Mouse (Mus musculus) liver, adult 2 months (tissue): ENCODE results near the gene Hsp90ab1. TPM values are rescaled to one million over a fixed set of nuclear protein-coding genes. Genes with fewer than 3 reads are reported as not detected.

Experiments
- DNase-seq: peaks from one replicate; pipeline ENCODE4 v3.0.0-alpha.2; 2011; ENCODE audit warnings: low read depth, low spot score; ENCODE audit errors: extremely low read depth
- H3K27ac ChIP-seq: fragments of 200-500 bp; replicated peaks from 2 replicates; pipeline ENCODE4 v1.5.1; 2012; ENCODE audit warnings: low read depth, mild to moderate bottlenecking, control low read depth, inconsistent platforms, low read length; ENCODE audit not compliant: insufficient read depth
- H3K27me3 ChIP-seq: fragments of 200-500 bp; 2 replicates; pipeline ENCODE4 v1.6.1; 2012; ENCODE audit warnings: mild to moderate bottlenecking, moderate library complexity, low read length, inconsistent platforms; ENCODE audit not compliant: control insufficient read depth, insufficient read depth
- H3K36me3 ChIP-seq: fragments of 200-500 bp; 2 replicates; pipeline ENCODE4 v1.6.1; 2012; ENCODE audit warnings: low read length, inconsistent platforms; ENCODE audit not compliant: control insufficient read depth, insufficient read depth
- H3K4me1 ChIP-seq: fragments of 200-500 bp; 2 replicates; pipeline ENCODE4 v1.6.1; 2011; ENCODE audit warnings: low read length; ENCODE audit not compliant: control insufficient read depth, insufficient read depth
- H3K4me3 ChIP-seq: fragments of 200-500 bp; 2 replicates; pipeline ENCODE4 v1.5.1; 2011; ENCODE audit warnings: low read depth, mild to moderate bottlenecking, control low read depth, low read length, moderate library complexity; ENCODE audit not compliant: insufficient read depth
- H3K79me2 ChIP-seq: fragments of 200-500 bp; 2 replicates; pipeline ENCODE4 v1.6.1; 2012; ENCODE audit warnings: inconsistent platforms, mild to moderate bottlenecking, low read length, moderate library complexity; ENCODE audit not compliant: control insufficient read depth, insufficient read depth
- H3K9ac ChIP-seq: fragments of 200-500 bp; 2 replicates; pipeline ENCODE4 v1.6.1; 2012; ENCODE audit warnings: low read depth, mild to moderate bottlenecking, control low read depth, inconsistent platforms, low read length
- CTCF ChIP-seq: fragments of 200-500 bp; IDR thresholded peaks from 2 replicates; pipeline ENCODE4 v1.5.1; 2011; ENCODE audit warnings: low read depth, low read length, control low read depth
- POLR2A ChIP-seq: fragments of 200-500 bp; IDR thresholded peaks from 2 replicates; pipeline ENCODE4 v1.6.1; 2011; ENCODE audit warnings: low read length, control low read depth; ENCODE audit not compliant: insufficient read depth; ENCODE audit errors: extremely low read depth
- WGBS: fragments of 180-500 bp; shearing (Covaris S2); methylation state at CpG from one replicate; pipeline ENCODE4 v1.1.7; 2018; 5-methylcytosine and 5-hydroxymethylcytosine counted together
- polyA plus RNA-seq: library from polyadenylated mRNA; depleted of rRNA; stranded (reverse); fragments of >200 nt; gene quantifications from 2 replicates; pipeline ENCODE4 v1.2.3, GENCODE M21; 2012; rRNA removed
- total RNA-seq: library from RNA; depleted of rRNA; stranded (reverse); fragments of >200 nt; gene quantifications from 2 replicates; pipeline ENCODE4 v1.2.3, GENCODE M21; 2014; rRNA removed

Hsp90ab1 gene
- total RNA-seq (248 and 362 TPM in 2 replicates), polyA plus RNA-seq (226 and 272 TPM in 2 replicates)

GRCm38 (mm10) chr17:45573087-45573779 lies at the start of gene Hsp90ab1:
Hsp90ab1 (minus strand) TSS chr17:45573271.
- under 1% methylated on average over 41 of the region's 41 CpGs for WGBS
- peaks cover 35% of the 10 kb centered on the region for H3K36me3 ChIP-seq
- peaks cover 27% of the 10 kb centered on the region for H3K4me1 ChIP-seq
- H3K27me3 ChIP-seq = no peaks in the 10 kb centered on the region
- DNase-seq = peak; percentile 84
- peak within 1 kb of the TSS; percentile 95 for H3K9ac ChIP-seq
- peak within 1 kb of the TSS; percentile 72 for H3K4me3 ChIP-seq
- peak within 1 kb of the TSS; percentile 99 for H3K27ac ChIP-seq
- TF ChIP-seq POLR2A (peak; percentile 99), CTCF (no peak)
- peaks cover 8% of the 10 kb centered on the region for H3K79me2 ChIP-seq

DNA sequence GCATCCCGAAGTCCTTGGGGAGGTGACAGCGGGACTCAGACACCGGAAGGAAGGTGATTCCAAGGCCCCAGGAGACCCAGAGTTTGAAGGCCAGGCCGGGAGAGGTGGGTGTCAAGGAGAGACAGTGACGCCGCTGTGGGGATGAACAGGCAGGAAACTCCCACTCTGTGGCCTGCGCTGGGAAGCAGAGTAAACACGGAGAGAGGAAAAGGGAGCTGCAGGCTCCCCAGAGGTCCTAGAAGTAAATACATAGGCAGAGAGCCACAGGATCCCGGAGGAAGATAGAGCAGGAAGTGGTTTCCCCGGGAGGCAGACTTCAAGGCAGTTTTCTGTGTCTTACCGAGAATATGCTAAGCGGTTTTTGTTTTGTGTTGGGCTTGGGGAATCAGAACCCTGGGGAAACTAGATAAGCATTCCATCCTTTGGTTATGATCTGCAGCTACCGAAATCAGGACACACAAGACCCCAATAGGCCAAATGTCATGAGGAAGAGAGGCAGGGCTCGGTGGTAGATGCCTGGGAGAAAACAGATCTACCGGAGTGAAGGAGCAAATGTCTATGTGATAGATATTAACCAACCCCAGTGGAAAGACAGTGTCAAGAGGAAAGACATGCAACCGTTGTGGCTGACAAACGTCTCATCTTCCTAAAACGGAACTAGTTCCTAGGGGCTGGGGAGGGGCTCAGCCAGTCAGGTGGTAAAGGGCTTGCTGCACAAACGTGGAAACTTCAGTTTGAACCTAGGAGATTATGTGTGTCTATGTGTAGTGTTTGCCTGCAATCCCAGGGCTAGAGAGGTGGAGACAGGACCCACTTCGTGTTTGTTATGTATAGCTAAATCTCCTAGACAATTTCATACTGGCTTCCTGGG lies 46.5 kb upstream of the Hsp90ab1 start:
- WGBS = 52% methylated on average over 20 of the region's 20 CpGs
- no peaks in the 10 kb centered on the region for H3K79me2 ChIP-seq

GRCm38 (mm10) chr17:45618941-45619385 lies 45.9 kb upstream of the Hsp90ab1 start:
- WGBS = 42% methylated on average over 8 of the region's 8 CpGs
- H3K27me3 ChIP-seq = no peaks in the 10 kb centered on the region
- no peaks in the 10 kb centered on the region; the same call in 1 of the 2 replicates for H3K4me1 ChIP-seq
- H3K27ac ChIP-seq = peak overlapping the region; percentile 69
- peak; percentile 31 for DNase-seq
- TF ChIP-seq CTCF = no peak
- no peak for TF ChIP-seq POLR2A
- H3K79me2 ChIP-seq = no peaks in the 10 kb centered on the region
- H3K9ac ChIP-seq = peak overlapping the region; percentile 18
- H3K4me3 ChIP-seq = peak overlapping the region; percentile 47
- no peaks in the 10 kb centered on the region for H3K36me3 ChIP-seq

More for the DNA sequence above, 46.5 kb upstream of the Hsp90ab1 start:
- Histone ChIP-seq H3K27me3 (no peaks in the 10 kb centered on the region), H3K9ac (peak overlapping the region; percentile 60), H3K4me3 (peak overlapping the region; percentile 47), H3K4me1 (no peaks in the 10 kb centered on the region; the same call in 1 of the 2 replicates), H3K27ac (peak overlapping the region; percentile 69), H3K36me3 (no peaks in the 10 kb centered on the region)
- TF ChIP-seq POLR2A (no peak), CTCF (no peak)
- no peak for DNase-seq

- Histone ChIP-seq H3K79me2 (no peaks in the 10 kb centered on the region), H3K27ac (no peak overlapping the region), H3K4me1 (no peaks in the 10 kb centered on the region; the same call in 1 of the 2 replicates), H3K9ac (no peak overlapping the region), H3K27me3 (no peaks in the 10 kb centered on the region), H3K4me3 (no peak overlapping the region), H3K36me3 (no peaks in the 10 kb centered on the region)
- 80% methylated on average over 6 of the region's 6 CpGs for WGBS
- no peak for DNase-seq
- TF ChIP-seq POLR2A (no peak), CTCF (no peak)
Measured at GRCm38 (mm10) chr17:45617655-45618054, 44.6 kb upstream of the Hsp90ab1 start.

DNA sequence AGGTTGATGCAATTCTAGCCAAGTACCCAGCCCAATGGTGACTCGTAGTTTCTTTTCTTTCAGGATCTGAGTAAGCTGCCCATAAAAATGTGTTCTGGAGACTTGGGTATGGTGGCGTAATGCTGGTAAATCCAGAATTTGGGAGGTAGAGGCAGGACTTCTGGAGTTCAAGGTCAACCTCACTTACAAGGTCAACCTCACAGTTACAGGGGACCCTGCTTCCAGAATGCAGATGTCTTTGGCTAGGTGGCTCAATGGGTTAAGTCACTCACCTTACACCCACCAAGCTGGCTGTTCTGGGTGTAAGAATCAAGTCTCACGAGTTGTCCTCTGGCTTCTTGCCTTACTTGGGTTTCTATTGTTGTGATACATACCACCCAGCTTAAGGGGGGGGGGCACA lies 43.6 kb upstream of the Hsp90ab1 start:
- TF ChIP-seq CTCF = no peak
- no peak for TF ChIP-seq POLR2A
- no peaks in the 10 kb centered on the region for H3K79me2 ChIP-seq
- 93% methylated on average over 3 of the region's 3 CpGs for WGBS

More for the DNA sequence above, 43.6 kb upstream of the Hsp90ab1 start:
- H3K9ac ChIP-seq = no peak overlapping the region
- no peak for DNase-seq
- no peak overlapping the region for H3K27ac ChIP-seq
- H3K27me3 ChIP-seq = no peaks in the 10 kb centered on the region
- no peaks in the 10 kb centered on the region for H3K36me3 ChIP-seq
- peaks cover 2% of the 10 kb centered on the region for H3K4me1 ChIP-seq
- H3K4me3 ChIP-seq = no peak overlapping the region
